Mouse (Mus musculus): ENCODE data around the gene Mup19. TPM values are rescaled to one million over a fixed set of nuclear protein-coding genes. Genes with fewer than 3 reads are reported as not detected.
A peak's percentile ranks its signal among the peaks of the same experiment; 100 is the strongest.
"Not testable (repeated sequence)": the region's sequence is repeated elsewhere in the genome, so short reads cannot be mapped to it uniquely, and the experiment has no call there.

Gene Mup19
- not detected for total RNA-seq (2021)

GRCm38 (mm10) chr4:61782169-61782568, at the start of gene Mup19:
Gene Mup19 (minus strand): TSS chr4:61782269.
- DNase-seq (ENCODE audit: low spot score in 2 of 2); intact Hi-C loops (cut with DNase I): not testable (repeated sequence)

- intact Hi-C loops (cut with DNase I) = no loop called here
- DNase-seq (ENCODE audit: low spot score in 2 of 2) = no peak
These were observed 47.1 kb upstream of the Mup19 start for GRCm38 (mm10) chr4:61829211-61829610.

GRCm38 (mm10) chr4:61823185-61823584, 41.1 kb upstream of the Mup19 start:
- intact Hi-C loops (cut with DNase I) = no loop called here
- DNase-seq (ENCODE audit: low spot score in 2 of 2) = no peak

- intact Hi-C loops (cut with DNase I) = not testable (repeated sequence)
These were observed 40.5 kb upstream of the Mup19 start for GRCm38 (mm10) chr4:61822541-61822940.

GRCm38 (mm10) chr4:61815602-61816001, 33.5 kb upstream of the Mup19 start:
- DNase-seq (ENCODE audit: low spot score in 2 of 2) = no peak
- intact Hi-C loops (cut with DNase I) = no loop called here

More at GRCm38 (mm10) chr4:61822541-61822940, 40.5 kb upstream of the Mup19 start:
- not testable (repeated sequence) for DNase-seq (ENCODE audit: low spot score in 2 of 2)

- DNase-seq (ENCODE audit: low spot score in 2 of 2) = no peak
- intact Hi-C loops (cut with DNase I) = loop anchor here (5.0 kb wide), 1 partner anchor 1881 kb away; no protein-coding TSS in a partner anchor
These were observed 31.4 kb upstream of the Mup19 start for GRCm38 (mm10) chr4:61813435-61813834.

- DNase-seq (ENCODE audit: low spot score in 2 of 2) = peak; percentile 42 to 43
- intact Hi-C loops (cut with DNase I) = loop anchor here (5.0 kb wide), 1 partner anchor 1879 kb away; no protein-coding TSS in a partner anchor
These were observed 29.1 kb upstream of the Mup19 start for GRCm38 (mm10) chr4:61811193-61811592.

GRCm38 (mm10) chr4:61808926-61809325, 26.9 kb upstream of the Mup19 start:
- intact Hi-C loops (cut with DNase I); DNase-seq (ENCODE audit: low spot score in 2 of 2): not testable (repeated sequence)

- intact Hi-C loops (cut with DNase I) = not testable (repeated sequence)
These were observed 7.6 kb upstream of the Mup19 start for GRCm38 (mm10) chr4:61789699-61790098.

GRCm38 (mm10) chr4:61784231-61784630, 2.2 kb upstream of the Mup19 start:
- intact Hi-C loops (cut with DNase I); DNase-seq (ENCODE audit: low spot score in 2 of 2): not testable (repeated sequence)

More at GRCm38 (mm10) chr4:61789699-61790098, 7.6 kb upstream of the Mup19 start:
- not testable (repeated sequence) for DNase-seq (ENCODE audit: low spot score in 2 of 2)

Other genes with a start within 250 kb of the Mup19 start
- gene Mup17, start 186.4 kb downstream of the Mup19 start, total RNA-seq (2021) = not detected
- gene Mup18, start 108.1 kb downstream of the Mup19 start, total RNA-seq (2021) = not detected
- under 1 TPM in 1 of 2 experiments, not detected in 1; 0.66 TPM for gene Mup5, start 53.0 kb upstream of the Mup19 start, total RNA-seq (2021)

Data from left cerebral cortex, postnatal 25 days (tissue).